Mouse (Mus musculus) frontal cortex, adult 2 months (tissue): Measurements from ENCODE around the gene Elmo3. TPM values are rescaled to one million over a fixed set of nuclear protein-coding genes. Genes with fewer than 3 reads are reported as not detected.

Source experiments
- DNase-seq, 2 experiments: peaks; one replicate each; pipeline ENCODE4 v3.0.0; 2022; ENCODE audit warnings: low spot score in 1 of 2; ENCODE audit errors: extremely low spot score in 1 of 2
- polyA plus RNA-seq: library from polyadenylated mRNA; depleted of rRNA; stranded (reverse); fragments of >200 nt; gene quantifications from 2 replicates; pipeline ENCODE4 v1.2.3, GENCODE M21; 2012; rRNA removed

Elmo3 gene
- polyA plus RNA-seq, 1 experiment = 2.6 TPM

DNA sequence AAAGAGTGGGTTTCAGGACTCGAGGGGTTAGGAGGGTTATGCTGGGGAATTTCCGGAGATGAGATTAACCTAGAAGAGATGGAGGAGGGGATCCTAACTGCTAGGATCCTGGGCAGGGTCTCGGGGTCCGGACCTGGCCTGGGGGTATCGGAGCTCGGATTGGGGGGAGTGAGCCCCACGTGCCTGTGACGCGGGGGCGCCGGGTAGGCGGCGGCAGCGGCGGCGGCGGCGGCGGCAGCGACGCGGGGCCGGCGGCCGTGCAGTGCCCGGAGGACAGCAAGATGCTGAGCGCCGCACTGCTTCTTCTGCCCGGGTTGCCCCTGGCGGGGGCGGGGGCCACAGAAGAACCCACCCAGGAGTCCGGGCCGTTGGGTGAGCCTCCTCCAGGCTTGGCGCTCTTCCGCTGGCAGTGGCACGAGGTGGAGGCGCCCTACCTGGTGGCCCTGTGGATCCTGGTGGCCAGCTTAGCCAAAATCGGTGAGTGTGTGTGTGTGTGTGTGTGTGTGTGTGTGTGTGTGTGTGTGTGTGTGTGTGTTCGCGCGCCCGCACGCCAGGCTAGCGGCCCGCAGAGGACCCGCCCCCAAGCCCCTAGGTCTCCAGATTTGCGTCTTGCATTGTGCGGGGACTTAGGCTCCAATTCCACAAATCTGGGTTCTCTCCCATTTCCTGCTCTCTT is 43.8 kb downstream of the Elmo3 start:
- DNase-seq = no peak

- peak in 1 of 2 experiments; percentile 42 for DNase-seq
Observed at GRCm38 (mm10) chr8:105350186-105350585, 44.8 kb downstream of the Elmo3 start.

GRCm38 (mm10) chr8:105353583-105354135 is 48.3 kb downstream of the Elmo3 start:
- DNase-seq = no peak

- DNase-seq = no peak
Observed at GRCm38 (mm10) chr8:105354549-105354948, 49.1 kb downstream of the Elmo3 start.

DNA sequence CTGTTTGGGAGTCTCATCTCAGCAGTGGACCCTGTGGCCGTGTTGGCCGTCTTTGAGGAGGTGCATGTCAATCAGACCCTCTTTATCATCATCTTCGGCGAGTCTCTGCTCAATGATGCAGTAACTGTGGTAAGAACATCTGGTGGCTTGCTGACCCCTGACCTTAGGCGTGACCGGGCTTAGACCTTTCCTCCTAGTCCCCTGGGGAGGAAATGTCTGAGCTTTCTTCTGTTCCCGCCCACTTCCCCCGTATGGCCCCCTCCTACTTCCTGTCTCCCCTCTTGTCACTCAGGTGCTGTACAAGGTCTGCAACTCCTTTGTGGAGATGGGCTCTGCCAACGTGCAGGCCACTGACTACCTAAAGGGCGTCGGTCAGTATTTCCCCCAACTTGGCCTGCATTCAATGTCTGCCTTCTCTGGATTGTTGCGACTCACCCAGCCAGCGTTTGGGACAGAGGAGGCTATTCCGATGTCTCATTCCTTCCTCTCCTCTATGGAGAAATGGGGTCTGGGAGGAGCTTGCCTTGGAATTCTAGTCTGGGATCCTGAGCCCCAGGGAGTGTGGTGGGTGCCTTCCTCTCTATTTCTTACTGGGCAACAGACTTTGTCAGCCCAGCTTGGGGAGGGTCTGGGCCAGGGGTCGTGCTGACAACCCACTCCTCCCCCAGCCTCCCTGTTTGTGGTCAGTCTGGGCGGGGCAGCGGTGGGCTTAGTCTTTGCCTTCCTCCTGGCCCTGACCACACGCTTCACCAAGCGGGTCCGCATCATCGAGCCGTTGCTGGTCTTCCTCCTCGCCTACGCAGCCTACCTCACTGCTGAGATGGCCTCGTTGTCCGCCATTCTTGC is 50.0 kb downstream of the Elmo3 start:
- no peak for DNase-seq

GRCm38 (mm10) chr8:105356681-105357080 is 51.3 kb downstream of the Elmo3 start:
- DNase-seq = no peak

DNA sequence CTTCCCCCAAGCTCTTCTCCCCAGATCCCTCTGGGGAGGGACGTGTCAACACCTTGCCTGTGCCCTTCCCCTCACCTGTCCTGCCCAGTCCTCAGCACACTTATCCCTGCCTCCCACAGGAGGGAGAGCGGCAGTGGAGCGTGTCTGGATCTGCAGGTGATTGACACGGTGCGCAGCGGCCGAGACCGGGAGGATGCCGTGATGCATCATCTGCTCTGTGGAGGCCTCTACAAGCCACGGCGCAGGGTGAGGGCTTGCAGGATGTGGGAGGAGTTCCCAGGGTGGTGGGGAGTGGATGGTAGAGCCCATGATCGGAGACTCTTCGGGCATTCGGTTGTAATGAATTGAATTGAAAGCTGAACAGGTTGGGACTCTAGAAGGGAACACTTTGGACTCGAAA is 53.8 kb downstream of the Elmo3 start:
- DNase-seq = no peak

GRCm38 (mm10) chr8:105359646-105360045 is 54.2 kb downstream of the Elmo3 start:
- no peak for DNase-seq

Other genes starting within 250 kb of the Elmo3 start
- not detected in 2 replicates for gene Ces3b, start 221.8 kb upstream of the Elmo3 start, polyA plus RNA-seq
- not detected in 2 replicates for gene Ces4a, start 173.8 kb upstream of the Elmo3 start, polyA plus RNA-seq
- gene Cbfb, start 134.9 kb upstream of the Elmo3 start, polyA plus RNA-seq = 25.2 and 28.1 TPM in 2 replicates
- gene D230025D16Rik, start 80.5 kb upstream of the Elmo3 start, polyA plus RNA-seq = 35.6 and 41.5 TPM in 2 replicates
- gene B3gnt9, start 50.4 kb upstream of the Elmo3 start, polyA plus RNA-seq = 3.9 and 4.5 TPM in 2 replicates
- gene Tradd, start 41.0 kb upstream of the Elmo3 start, polyA plus RNA-seq = 8.4 and 8.7 TPM in 2 replicates
- 2.0 and 2.1 TPM in 2 replicates for gene Fbxl8, start 41.0 kb upstream of the Elmo3 start, polyA plus RNA-seq
- gene Hsf4, start 35.8 kb upstream of the Elmo3 start, polyA plus RNA-seq = 20.2 and 20.7 TPM in 2 replicates
- gene Nol3, start 29.5 kb upstream of the Elmo3 start, polyA plus RNA-seq = 13.4 and 14.2 TPM in 2 replicates
- 33.3 and 33.4 TPM in 2 replicates for gene 4931428F04Rik, start 15.7 kb upstream of the Elmo3 start, polyA plus RNA-seq
- 2.2 and 2.4 TPM in 2 replicates for gene Exoc3l, start 9.5 kb upstream of the Elmo3 start, polyA plus RNA-seq
- 59.9 and 67.7 TPM in 2 replicates for gene E2f4, start 7.9 kb upstream of the Elmo3 start, polyA plus RNA-seq
- gene Lrrc29, start 20.7 kb downstream of the Elmo3 start, polyA plus RNA-seq = 3.5 and 4.8 TPM in 2 replicates
- gene Tmem208, start 20.8 kb downstream of the Elmo3 start, polyA plus RNA-seq = 73.1 and 74.3 TPM in 2 replicates
- gene Fhod1, start 42.4 kb downstream of the Elmo3 start, polyA plus RNA-seq = 3.8 and 4.2 TPM in 2 replicates
- 26.1 and 26.4 TPM in 2 replicates for gene Slc9a5, start 43.2 kb downstream of the Elmo3 start, polyA plus RNA-seq
- 3.2 TPM in 2 replicates for gene Plekhg4, start 67.7 kb downstream of the Elmo3 start, polyA plus RNA-seq
- not detected in 2 replicates for gene Kctd19, start 107.9 kb downstream of the Elmo3 start, polyA plus RNA-seq
- gene Lrrc36, start 108.0 kb downstream of the Elmo3 start, polyA plus RNA-seq = 0.34 and 0.53 TPM in 2 replicates
- 66.7 and 76.4 TPM in 2 replicates for gene Tppp3, start 165.9 kb downstream of the Elmo3 start, polyA plus RNA-seq
- 75.3 and 75.7 TPM in 2 replicates for gene Zdhhc1, start 191.3 kb downstream of the Elmo3 start, polyA plus RNA-seq
- gene Hsd11b2, start 213.2 kb downstream of the Elmo3 start, polyA plus RNA-seq = 0.21 and 0.22 TPM in 2 replicates